Mouse (Mus musculus) hindbrain, embryonic 15.5 days (tissue): ENCODE results near the gene Adam1a. TPM values are rescaled to one million over a fixed set of nuclear protein-coding genes. Genes with fewer than 3 reads are reported as not detected.

ENCODE experiments used
- ATAC-seq: fragments of 200-750 bp; cut with Nextera tagmentation; 2 replicates; pipeline ENCODE4 v1.8.0; 2017; ENCODE audit warnings: low read depth, moderate number of reproducible peaks, moderate TSS enrichment; ENCODE audit not compliant: low FRiP score
- H3K27ac ChIP-seq: fragments of 300-500 bp; sonication (generic); replicated peaks from 2 replicates; pipeline ENCODE4 v1.5.1; 2015; ENCODE audit warnings: mild to moderate bottlenecking, inconsistent platforms
- H3K27me3 ChIP-seq: fragments of 300-500 bp; sonication (generic); 2 replicates; pipeline ENCODE4 v1.6.1; 2015; ENCODE audit warnings: control low read depth, inconsistent platforms
- H3K36me3 ChIP-seq: fragments of 300-500 bp; sonication (generic); 2 replicates; pipeline ENCODE4 v1.6.1; 2015; ENCODE audit warnings: control low read depth, inconsistent platforms
- H3K4me1 ChIP-seq: fragments of 300-500 bp; sonication (generic); replicated peaks from 2 replicates; pipeline ENCODE4 v1.6.1; 2015; ENCODE audit warnings: control low read depth, inconsistent platforms
- H3K4me2 ChIP-seq: fragments of 300-500 bp; sonication (generic); 2 replicates; pipeline ENCODE4 v1.6.1; 2015; ENCODE audit warnings: moderate library complexity, mild to moderate bottlenecking, inconsistent platforms
- H3K4me3 ChIP-seq: fragments of 300-500 bp; sonication (generic); 2 replicates; pipeline ENCODE4 v1.5.1; 2015; ENCODE audit warnings: mild to moderate bottlenecking, inconsistent platforms
- H3K9ac ChIP-seq: fragments of 300-500 bp; sonication (generic); 2 replicates; pipeline ENCODE4 v1.6.1; 2015; ENCODE audit warnings: inconsistent platforms
- H3K9me3 ChIP-seq: fragments of 300-500 bp; sonication (generic); 2 replicates; pipeline ENCODE4 v1.6.1; 2016; ENCODE audit warnings: control low read depth, inconsistent platforms
- WGBS: fragments of 180-500 bp; shearing (Covaris S2); methylation state at CpG from one replicate; pipeline ENCODE4 v1.1.7; 2015; 5-methylcytosine and 5-hydroxymethylcytosine counted together
- polyA plus RNA-seq: library from polyadenylated mRNA; unstranded; fragments of >200 nt; fragmentation: Nextera tagmentation; extraction: Ambion mirVana; gene quantifications from 2 replicates; pipeline ENCODE4 v1.2.1, GENCODE M21; 2015

Adam1a gene
- polyA plus RNA-seq, 1 experiment from 2014 or later = 3.8 TPM

GRCm38 (mm10) chr5:121469566-121469965 is 75.7 kb downstream of the Adam1a start:
- no peak for ATAC-seq
- WGBS = 47% methylated on average over 3 of the region's 3 CpGs

More at GRCm38 (mm10) chr5:121469566-121469965, 75.7 kb downstream of the Adam1a start:
- Histone ChIP-seq H3K9me3 (no peaks in the 10 kb centered on the region), H3K4me3 (no peak overlapping the region), H3K9ac (no peak overlapping the region), H3K27me3 (no peaks in the 10 kb centered on the region), H3K27ac (no peak overlapping the region), H3K36me3 (no peaks in the 10 kb centered on the region), H3K4me1 (no peaks in the 10 kb centered on the region), H3K4me2 (no peak overlapping the region)

Other genes with a start within 250 kb of the Adam1a start
- gene Trafd1, start 159.8 kb downstream of the Adam1a start, polyA plus RNA-seq = 120 and 127 TPM in 2 replicates
- 52.2 and 53.6 TPM in 2 replicates for gene Naa25, start 147.5 kb downstream of the Adam1a start, polyA plus RNA-seq
- gene Tmem116, start 93.6 kb downstream of the Adam1a start, polyA plus RNA-seq = 2.0 and 2.6 TPM in 2 replicates
- gene Erp29, start 93.0 kb downstream of the Adam1a start, polyA plus RNA-seq = 187 and 189 TPM in 2 replicates
- 0.10 and 0.14 TPM in 2 replicates for gene Adam1b, start 42.0 kb downstream of the Adam1a start, polyA plus RNA-seq
- not detected in 2 replicates for gene Gm42878, start within 50 bp of the Adam1a start, polyA plus RNA-seq
- 62.5 and 68.3 TPM in 2 replicates for gene Mapkapk5, start 423 bp upstream of the Adam1a start, polyA plus RNA-seq
- gene Aldh2, start 48.3 kb upstream of the Adam1a start, polyA plus RNA-seq = 127 and 137 TPM in 2 replicates
- gene Acad12, start 73.5 kb upstream of the Adam1a start, polyA plus RNA-seq = 1.3 and 1.6 TPM in 2 replicates
- gene Acad10, start 115.0 kb upstream of the Adam1a start, polyA plus RNA-seq = 1.5 and 1.6 TPM in 2 replicates
- 43.1 and 44.6 TPM in 2 replicates for gene Brap, start 115.1 kb upstream of the Adam1a start, polyA plus RNA-seq
- 92.6 and 111 TPM in 2 replicates for gene Atxn2, start 165.9 kb upstream of the Adam1a start, polyA plus RNA-seq